Mouse (Mus musculus) olfactory bulb, adult 2 months (tissue): ENCODE measurements around the gene Hivep1.

Experiments used
- CTCF ChIP-seq: fragments of 200-500 bp; IDR thresholded peaks from 2 replicates; pipeline ENCODE4 v1.5.1; 2012; ENCODE audit warnings: low read depth, mild to moderate bottlenecking, low read length, moderate library complexity; ENCODE audit not compliant: insufficient read depth
- POLR2A ChIP-seq: fragments of 200-500 bp; IDR thresholded peaks from 2 replicates; pipeline ENCODE4 v1.6.1; 2012; ENCODE audit warnings: mild to moderate bottlenecking, low read depth, low read length, moderate library complexity; ENCODE audit not compliant: insufficient read depth

GRCm38 (mm10) chr13:42238520-42238919 is 186.7 kb downstream of the Hivep1 start:
- TF ChIP-seq POLR2A (no peak), CTCF (no peak)
